Mouse (Mus musculus) neural tube, embryonic 11.5 days (tissue): Measurements from ENCODE around the gene Rpn2. TPM values are rescaled to one million over a fixed set of nuclear protein-coding genes. Genes with fewer than 3 reads are reported as not detected.

Experiments
- ATAC-seq: fragments of 200-750 bp; cut with Nextera tagmentation; 2 replicates; pipeline ENCODE4 v1.8.0; 2017; ENCODE audit warnings: moderate number of reproducible peaks, mild to moderate bottlenecking, moderate TSS enrichment, moderate library complexity; ENCODE audit not compliant: insufficient read depth, low FRiP score, low TSS enrichment
- DNase-seq: peaks from one replicate; pipeline ENCODE4 v3.0.0-alpha.2; 2015; ENCODE audit warnings: low spot score
- H3K27ac ChIP-seq: fragments of 300-500 bp; sonication (generic); 2 replicates; pipeline ENCODE4 v1.5.1; 2014; ENCODE audit warnings: low read depth, mild to moderate bottlenecking, low read length
- H3K27me3 ChIP-seq: fragments of 300-500 bp; sonication (generic); 2 replicates; pipeline ENCODE4 v1.6.1; 2014; ENCODE audit warnings: mild to moderate bottlenecking, low read length, mixed read lengths; ENCODE audit not compliant: control insufficient read depth, insufficient read depth
- H3K36me3 ChIP-seq: fragments of 300-500 bp; sonication (generic); 2 replicates; pipeline ENCODE4 v1.6.1; 2014; ENCODE audit warnings: mild to moderate bottlenecking, low read length, moderate library complexity, mixed read lengths; ENCODE audit not compliant: control insufficient read depth, insufficient read depth
- H3K4me1 ChIP-seq: fragments of 300-500 bp; sonication (generic); 2 replicates; pipeline ENCODE4 v1.6.1; 2014; ENCODE audit warnings: low read length, mixed read lengths; ENCODE audit not compliant: control insufficient read depth, insufficient read depth
- H3K4me2 ChIP-seq: fragments of 300-500 bp; sonication (generic); 2 replicates; pipeline ENCODE4 v1.6.1; 2014; ENCODE audit warnings: low read depth, mild to moderate bottlenecking, moderate library complexity
- H3K4me3 ChIP-seq: fragments of 300-500 bp; sonication (generic); 2 replicates; pipeline ENCODE4 v1.5.1; 2014; ENCODE audit warnings: low read depth, low read length
- H3K9ac ChIP-seq: fragments of 300-500 bp; sonication (generic); 2 replicates; pipeline ENCODE4 v1.6.1; 2014; ENCODE audit warnings: mild to moderate bottlenecking, low read length
- H3K9me3 ChIP-seq: fragments of 300-500 bp; sonication (generic); 2 replicates; pipeline ENCODE4 v1.6.1; 2016; ENCODE audit warnings: low read length; ENCODE audit not compliant: control insufficient read depth
- WGBS: fragments of 180-500 bp; shearing (Covaris S2); extraction: QIAGEN DNeasy Blood & Tissue Kit; methylation state at CpG from one replicate; pipeline ENCODE4 v1.1.7; 2014; 5-methylcytosine and 5-hydroxymethylcytosine counted together
- polyA plus RNA-seq: library from polyadenylated mRNA; unstranded; fragments of >200 nt; fragmentation: Nextera tagmentation; extraction: Ambion mirVana; gene quantifications from 2 replicates; pipeline ENCODE4 v1.2.1, GENCODE M21; 2014

The Rpn2 gene
- polyA plus RNA-seq, 1 experiment from 2014 or later = 267 TPM

DNA sequence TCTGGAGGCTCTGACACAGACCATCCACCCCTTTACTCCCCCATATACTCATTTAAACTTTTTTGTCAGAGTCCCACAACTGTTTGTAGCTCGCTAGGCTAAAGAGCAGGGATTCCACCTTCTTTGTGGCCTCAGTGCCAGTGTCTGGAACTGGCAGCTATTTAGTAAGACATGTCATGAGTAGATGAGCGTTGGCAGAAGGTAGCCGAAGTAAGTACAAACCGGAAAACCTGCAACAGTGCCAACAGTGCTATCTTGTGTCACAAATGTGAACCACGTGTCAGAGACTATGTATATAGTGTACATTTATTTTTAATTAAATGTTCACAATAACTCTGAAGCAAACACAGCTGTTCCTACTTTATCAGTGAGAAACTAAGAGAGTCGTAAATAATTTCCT, 15.0 kb upstream of the Rpn2 start:
- DNase-seq = no peak
- H3K36me3 ChIP-seq = no peaks in the 10 kb centered on the region
- WGBS = 78% methylated on average over 6 of the region's 6 CpGs

GRCm38 (mm10) chr2:157279416-157279800, 591 bp downstream of the Rpn2 start, which contains the start of gene Mroh8:
Gene Mroh8, minus strand, starts transcription at chr2:157279549.
- Histone ChIP-seq H3K9me3 (no peaks in the 10 kb centered on the region), H3K4me3 (peak within 1 kb of the TSS; percentile 80), H3K27ac (peak within 1 kb of the TSS; percentile 87), H3K36me3 (peaks cover 2% of the 10 kb centered on the region), H3K9ac (peak within 1 kb of the TSS; percentile 73), H3K4me1 (peaks cover 9% of the 10 kb centered on the region), H3K4me2 (peak within 1 kb of the TSS; percentile 65), H3K27me3 (no peaks in the 10 kb centered on the region)
- ATAC-seq (peak; percentile 77), DNase-seq (peak; percentile 78)
- WGBS = 0% methylated on average over 27 of the region's 32 CpGs

More for the DNA sequence above, 15.0 kb upstream of the Rpn2 start:
- Histone ChIP-seq H3K9ac (no peak overlapping the region), H3K4me1 (no peaks in the 10 kb centered on the region), H3K27ac (no peak overlapping the region), H3K4me2 (no peak overlapping the region), H3K4me3 (no peak overlapping the region), H3K27me3 (no peaks in the 10 kb centered on the region), H3K9me3 (no peaks in the 10 kb centered on the region)
- no peak for ATAC-seq

- Histone ChIP-seq H3K4me2 (no peak overlapping the region), H3K9ac (no peak overlapping the region), H3K9me3 (no peaks in the 10 kb centered on the region), H3K36me3 (peaks cover 6% of the 10 kb centered on the region), H3K4me3 (no peak overlapping the region), H3K4me1 (peaks cover 9% of the 10 kb centered on the region), H3K27ac (no peak overlapping the region), H3K27me3 (no peaks in the 10 kb centered on the region)
- ATAC-seq = no peak
- WGBS = 87% methylated on average over 6 of the region's 6 CpGs
- DNase-seq = no peak
Observed at GRCm38 (mm10) chr2:157283321-157283720, 4.5 kb downstream of the Rpn2 start.

DNA sequence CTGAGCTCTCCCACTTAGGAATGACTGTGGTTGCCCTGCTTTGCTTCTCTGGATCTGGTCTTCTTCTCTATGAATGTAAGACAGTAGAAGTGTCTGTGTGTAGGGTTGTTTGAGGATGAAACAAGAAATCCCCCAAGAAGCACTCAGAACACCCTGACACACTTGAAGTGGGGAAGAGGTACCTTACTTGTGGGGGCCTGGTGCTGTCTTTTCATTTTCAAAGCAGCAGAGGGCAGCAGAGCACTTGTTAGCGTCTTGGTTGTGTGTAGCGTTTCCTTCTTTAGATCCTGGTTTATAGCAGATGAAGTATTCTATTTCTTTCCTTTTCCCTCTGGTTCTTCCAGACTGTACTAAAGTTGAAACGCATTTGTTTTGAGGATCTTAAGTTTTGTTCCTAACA, 8.7 kb downstream of the Rpn2 start:
- ATAC-seq = no peak
- H3K27ac ChIP-seq = no peak overlapping the region
- no peak overlapping the region for H3K9ac ChIP-seq
- peaks cover 11% of the 10 kb centered on the region for H3K36me3 ChIP-seq
- 33% methylated on average over 3 of the region's 3 CpGs for WGBS
- peak; percentile 46 for DNase-seq
- no peak overlapping the region for H3K4me2 ChIP-seq
- no peaks in the 10 kb centered on the region for H3K27me3 ChIP-seq
- H3K4me1 ChIP-seq = no peaks in the 10 kb centered on the region
- no peak overlapping the region for H3K4me3 ChIP-seq
- H3K9me3 ChIP-seq = no peaks in the 10 kb centered on the region

DNA sequence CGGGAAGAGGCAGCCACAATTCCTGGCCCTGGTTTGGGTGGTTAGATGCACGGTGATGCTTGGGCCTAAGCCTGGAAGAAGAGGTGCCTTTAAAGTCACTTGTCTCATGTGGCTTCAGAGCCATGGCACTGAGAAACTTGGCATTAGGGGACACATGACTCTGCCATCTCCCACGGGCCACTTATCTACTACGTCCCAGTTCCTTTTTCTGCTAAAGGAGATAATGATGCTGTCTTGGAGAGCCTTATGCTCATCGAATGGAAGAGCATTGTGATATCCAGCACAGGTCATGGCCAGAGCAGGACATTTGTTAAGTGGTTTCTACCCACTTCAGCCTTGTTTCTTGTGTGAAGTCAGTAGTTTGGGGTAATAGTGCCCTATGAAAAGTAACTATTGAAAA, 10.2 kb downstream of the Rpn2 start:
- Histone ChIP-seq H3K27ac (no peak overlapping the region), H3K4me1 (no peaks in the 10 kb centered on the region), H3K27me3 (no peaks in the 10 kb centered on the region), H3K9me3 (no peaks in the 10 kb centered on the region), H3K36me3 (peaks cover 14% of the 10 kb centered on the region), H3K9ac (no peak overlapping the region), H3K4me3 (no peak overlapping the region), H3K4me2 (no peak overlapping the region)
- ATAC-seq (no peak), DNase-seq (no peak)
- WGBS = 89% methylated on average over 5 of the region's 5 CpGs

DNA sequence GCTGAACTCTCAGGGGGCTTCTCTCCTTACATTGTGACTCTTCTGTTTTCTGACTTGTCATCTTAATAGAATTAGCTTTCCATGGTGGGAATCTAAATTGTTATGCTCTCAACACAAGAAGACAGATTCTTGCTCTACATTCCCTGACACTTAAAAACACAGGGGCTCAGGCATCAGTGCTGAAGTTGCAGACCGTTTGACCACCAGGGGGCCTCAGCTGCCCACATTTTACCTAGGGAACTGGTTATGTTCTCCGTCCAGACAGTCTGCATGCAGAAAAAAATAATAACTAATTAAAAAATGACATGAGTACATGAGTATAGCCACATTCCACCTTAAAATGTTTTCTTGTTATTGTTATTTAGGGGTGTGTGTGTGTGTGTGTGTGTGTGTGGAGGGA, 13.3 kb downstream of the Rpn2 start:
- H3K9me3 ChIP-seq = no peaks in the 10 kb centered on the region
- H3K4me2 ChIP-seq = no peak overlapping the region
- DNase-seq (peak; percentile 75), ATAC-seq (no peak)
- H3K36me3 ChIP-seq = peaks cover 20% of the 10 kb centered on the region
- H3K27ac ChIP-seq = no peak overlapping the region
- H3K9ac ChIP-seq = no peak overlapping the region
- H3K4me3 ChIP-seq = no peak overlapping the region
- WGBS = 30% methylated on average over 2 of the region's 2 CpGs
- H3K27me3 ChIP-seq = no peaks in the 10 kb centered on the region
- no peaks in the 10 kb centered on the region for H3K4me1 ChIP-seq

DNA sequence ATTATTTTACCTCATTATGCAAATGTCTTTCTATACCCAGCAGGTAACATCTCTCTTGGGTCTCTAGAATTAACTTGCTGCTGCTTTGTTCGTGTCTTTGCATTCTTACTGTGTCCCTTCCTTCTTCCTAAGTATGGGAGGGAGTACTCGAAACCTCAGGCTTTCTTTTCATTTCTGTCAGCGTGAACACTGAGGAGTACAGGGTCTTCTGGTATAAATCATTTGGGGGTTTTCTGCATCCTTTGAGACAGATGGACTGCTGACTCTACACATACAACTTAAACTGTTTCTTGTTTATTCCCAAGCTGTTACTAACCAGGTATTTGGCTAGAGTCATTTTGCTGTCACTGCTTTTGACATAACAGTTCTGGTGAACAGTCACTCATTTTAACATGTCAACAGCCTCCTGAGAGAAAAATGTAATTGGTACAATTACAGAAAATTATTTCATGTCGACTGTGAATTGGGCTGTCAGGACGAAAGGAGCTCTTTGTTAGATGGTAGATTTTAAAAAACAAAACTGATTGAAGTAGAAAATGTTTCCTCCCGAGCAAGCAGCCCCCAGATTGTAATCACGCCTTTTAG, 17.4 kb downstream of the Rpn2 start:
- Histone ChIP-seq H3K4me1 (no peaks in the 10 kb centered on the region), H3K4me2 (no peak overlapping the region), H3K9ac (no peak overlapping the region), H3K36me3 (peaks cover 39% of the 10 kb centered on the region), H3K4me3 (no peak overlapping the region), H3K27me3 (no peaks in the 10 kb centered on the region), H3K9me3 (no peaks in the 10 kb centered on the region), H3K27ac (no peak overlapping the region)
- ATAC-seq = no peak
- WGBS = 80% methylated on average over 7 of the region's 7 CpGs
- DNase-seq = no peak

GRCm38 (mm10) chr2:157300051-157300450, 21.2 kb downstream of the Rpn2 start:
- H3K4me1 ChIP-seq = no peaks in the 10 kb centered on the region
- no peak overlapping the region for H3K9ac ChIP-seq
- DNase-seq = no peak
- no peaks in the 10 kb centered on the region for H3K9me3 ChIP-seq
- 88% methylated on average over 6 of the region's 6 CpGs for WGBS
- H3K36me3 ChIP-seq = peaks cover 37% of the 10 kb centered on the region
- no peak overlapping the region for H3K4me2 ChIP-seq
- no peak overlapping the region for H3K27ac ChIP-seq
- H3K27me3 ChIP-seq = no peaks in the 10 kb centered on the region
- H3K4me3 ChIP-seq = no peak overlapping the region
- no peak for ATAC-seq

GRCm38 (mm10) chr2:157303096-157303495, 24.3 kb downstream of the Rpn2 start:
- DNase-seq (no peak), ATAC-seq (no peak)
- 56% methylated on average over 9 of the region's 9 CpGs for WGBS
- Histone ChIP-seq H3K9ac (no peak overlapping the region), H3K4me2 (no peak overlapping the region), H3K27me3 (no peaks in the 10 kb centered on the region), H3K4me1 (no peaks in the 10 kb centered on the region), H3K27ac (no peak overlapping the region), H3K36me3 (peaks cover 33% of the 10 kb centered on the region), H3K9me3 (no peaks in the 10 kb centered on the region), H3K4me3 (no peak overlapping the region)
